Mouse (Mus musculus): Measurements from ENCODE around the gene Trim29. TPM values are rescaled to one million over a fixed set of nuclear protein-coding genes. Genes with fewer than 3 reads are reported as not detected.

Gene Trim29
- not detected for polyA plus RNA-seq (2014; fragmentation: Illumina TruSeq; extraction: RNeasy Lipid Tissue Mini Kit (QIAGEN cat#74804); ENCODE audit: low read depth, low replicate concordance)

GRCm38 (mm10) chr9:43310538-43310937 is at the start of gene Trim29:
Gene Trim29 (plus strand): TSS chr9:43310848.

Other genes with a start within 250 kb of the Trim29 start
- gene Arhgef12, start 203.6 kb upstream of the Trim29 start, polyA plus RNA-seq (2014; fragmentation: Illumina TruSeq; extraction: RNeasy Lipid Tissue Mini Kit (QIAGEN cat#74804); ENCODE audit: low read depth, low replicate concordance): 37.4 TPM
- gene Tmem136, start 194.3 kb upstream of the Trim29 start, polyA plus RNA-seq (2014; fragmentation: Illumina TruSeq; extraction: RNeasy Lipid Tissue Mini Kit (QIAGEN cat#74804); ENCODE audit: low read depth, low replicate concordance): 1.1 TPM
- not detected for gene Pou2f3, start 100.5 kb upstream of the Trim29 start, polyA plus RNA-seq (2014; fragmentation: Illumina TruSeq; extraction: RNeasy Lipid Tissue Mini Kit (QIAGEN cat#74804); ENCODE audit: low read depth, low replicate concordance)
- gene Oaf, start 70.9 kb upstream of the Trim29 start, polyA plus RNA-seq (2014; fragmentation: Illumina TruSeq; extraction: RNeasy Lipid Tissue Mini Kit (QIAGEN cat#74804); ENCODE audit: low read depth, low replicate concordance): 26.0 TPM